Mouse (Mus musculus) CH12F3 (cell line): Measurements from ENCODE around the gene Gpr161.
"Not testable (repeated sequence)": the region's sequence is repeated elsewhere in the genome, so short reads cannot be mapped to it uniquely, and the experiment has no call there.

Experiments
- in situ Hi-C: fragments of 300-500 bp; cut with MboI; formaldehyde crosslinking; loops from 2 replicates; pipeline ENCODE4 v1.14.3; 2020; ENCODE audit warnings: low sequenced_read_pairs

The Gpr161 gene

GRCm38 (mm10) chr1:165308180-165308579 lies 12.6 kb downstream of the Gpr161 start:
- in situ Hi-C loops, result no loop called here

GRCm38 (mm10) chr1:165316361-165316760 lies 20.8 kb downstream of the Gpr161 start:
- in situ Hi-C loops, result no loop called here

GRCm38 (mm10) chr1:165320141-165320934 lies 24.7 kb downstream of the Gpr161 start:
- in situ Hi-C loops, result no loop called here

- in situ Hi-C loops, result no loop called here
These were observed 25.8 kb downstream of the Gpr161 start for GRCm38 (mm10) chr1:165321393-165321861.

- in situ Hi-C loops, result no loop called here
These were observed 26.3 kb downstream of the Gpr161 start for GRCm38 (mm10) chr1:165321891-165322290.

GRCm38 (mm10) chr1:165322934-165323333 lies 27.3 kb downstream of the Gpr161 start:
- in situ Hi-C loops, result no loop called here

- in situ Hi-C loops, result no loop called here
These were observed 31.8 kb downstream of the Gpr161 start for GRCm38 (mm10) chr1:165327370-165327769.

- in situ Hi-C loops, result no loop called here
These were observed 32.2 kb downstream of the Gpr161 start for GRCm38 (mm10) chr1:165327831-165328230.

GRCm38 (mm10) chr1:165328384-165329289 lies 33.0 kb downstream of the Gpr161 start:
- in situ Hi-C loops, result not testable (repeated sequence)

- in situ Hi-C loops, result no loop called here
These were observed 35.3 kb downstream of the Gpr161 start for GRCm38 (mm10) chr1:165330859-165331258.

- in situ Hi-C loops, result no loop called here
These were observed 37.2 kb downstream of the Gpr161 start for GRCm38 (mm10) chr1:165332797-165333196.

- in situ Hi-C loops, result no loop called here
These were observed 46.5 kb downstream of the Gpr161 start for GRCm38 (mm10) chr1:165342126-165342525.

GRCm38 (mm10) chr1:165344453-165344852 lies 48.9 kb downstream of the Gpr161 start:
- in situ Hi-C loops, result no loop called here

- in situ Hi-C loops, result no loop called here
These were observed 53.0 kb downstream of the Gpr161 start for GRCm38 (mm10) chr1:165348627-165349026.

- in situ Hi-C loops, result no loop called here
These were observed 60.8 kb downstream of the Gpr161 start for GRCm38 (mm10) chr1:165356347-165356746.

- in situ Hi-C loops, result no loop called here
These were observed 67.7 kb downstream of the Gpr161 start for GRCm38 (mm10) chr1:165363271-165363670.

GRCm38 (mm10) chr1:165365057-165365456 lies 69.5 kb downstream of the Gpr161 start:
- in situ Hi-C loops, result no loop called here

- in situ Hi-C loops, result no loop called here
These were observed 75.4 kb downstream of the Gpr161 start for GRCm38 (mm10) chr1:165370990-165371389.

- in situ Hi-C loops, result no loop called here
These were observed 78.2 kb downstream of the Gpr161 start for GRCm38 (mm10) chr1:165373839-165374238.
